ENCODE assay signal across 10 mouse cellular contexts in the genomic region with DNA sequence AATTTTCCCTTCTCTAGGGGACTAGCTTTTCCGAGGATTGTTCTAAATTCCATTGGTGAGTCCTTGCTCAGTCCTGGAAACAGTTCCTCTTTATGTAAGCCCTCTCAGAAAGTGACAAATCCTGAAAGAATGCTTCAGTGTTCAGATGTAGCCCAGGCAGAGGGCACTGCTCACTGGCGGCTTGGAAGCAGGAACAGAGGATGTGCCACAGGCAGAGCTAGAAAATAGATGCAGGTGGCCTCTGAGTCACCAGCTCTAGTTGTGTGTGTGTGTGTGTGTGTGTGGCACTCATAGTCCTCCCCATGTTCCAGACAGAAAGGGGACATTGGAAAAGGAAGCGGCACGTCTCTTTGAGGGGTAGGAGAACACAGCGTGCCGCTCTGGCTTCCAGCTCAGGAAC. TPM values are rescaled to one million over a fixed set of nuclear protein-coding genes. Genes with fewer than 3 reads are reported as not detected.
DNase-seq lines count a peak whose midpoint lies in the region; TF ChIP-seq lines count a peak whose summit lies in the region.
"Had no signal": no experiment of that assay in that cellular context is flagged by ENCODE, and none has a peak within 500 bp of the region (broad histone marks: within the 10 kb centered on the region; RNA-seq: fewer than 3 reads in every experiment).

No protein-coding gene starts in this region.

- peak; percentile 97 for DNase-seq in heart, adult 11 months
- no peak for DNase-seq in heart, postnatal 10 days
- DNase-seq in 3134 (ENCODE audit: extremely low read depth, insufficient read length, low spot score) = peak; percentile 87
- DNase-seq in adrenal gland, postnatal 36 days = peak; percentile 38 to 55
- DNase-seq in left cerebral cortex, postnatal 25 days (ENCODE audit: low spot score in 2 of 2) = peak; percentile 50 to 70
- no peak for DNase-seq in thymus, adult 2 months
- no peak for DNase-seq in kidney, adult 9 months
- DNase-seq in embryo, embryonic 10 days (ENCODE audit: low spot score) = no peak
- DNase-seq: cerebellum, postnatal 36 days; midbrain, embryonic 14.5 days had no signal

- no peaks in the 10 kb centered on the region for H3K4me1 ChIP-seq in thymus, adult 2 months (replicated peaks; ENCODE audit: control insufficient read depth, insufficient read depth, low read length)

- H3K36me3 ChIP-seq in thymus, adult 2 months (ENCODE audit: control insufficient read depth, insufficient read depth, low read length) = no peaks in the 10 kb centered on the region

- H3K4me3 ChIP-seq in thymus, adult 2 months (ENCODE audit: control insufficient read depth, insufficient read depth, low read length) = no peak overlapping the region

- 87% methylated on average over 6 of the region's 6 CpGs for WGBS in thymus, adult 2 months

- no peaks in the 10 kb centered on the region for H3K27me3 ChIP-seq in thymus, adult 2 months (ENCODE audit: control insufficient read depth, insufficient read depth, low read length)

- no peak overlapping the region for H3K27ac ChIP-seq in thymus, adult 2 months (ENCODE audit: control insufficient read depth, insufficient read depth, low read length)

- TF ChIP-seq POLR2A in thymus, adult 2 months (IDR thresholded peaks at IDR 0.05; ENCODE audit: control insufficient read depth, extremely low read depth, insufficient read depth, low read length, poor library complexity) = no peak

- no peak for TF ChIP-seq CTCF in thymus, adult 2 months (IDR thresholded peaks at IDR 0.05; ENCODE audit: borderline replicate concordance, control insufficient read depth, extremely low read depth, insufficient read depth, low read length, poor library complexity)

- intact Hi-C loops in heart, postnatal 10 days (cut with DNase I) = loop anchor here (10.0 kb wide), 1 partner anchor 171 kb away; no protein-coding TSS in a partner anchor
- intact Hi-C loops in left cerebral cortex, postnatal 25 days (cut with DNase I) = no loop called here

RNA-seq across cellular contexts. Expression of a gene that starts 52.5 kb away (rescaled TPM):
- total RNA-seq in heart, postnatal 10 days (2021) = 10 to 100 TPM; 37.7 to 39.2 TPM
- total RNA-seq in adrenal gland, postnatal 36 days (2021) = 10 to 100 TPM; 13.9 to 14.7 TPM
- 10 to 100 TPM; 22.0 to 24.2 TPM for total RNA-seq in left cerebral cortex, postnatal 25 days (2021)
- polyA plus RNA-seq in thymus, adult 2 months (2012; rRNA removed) = 6.8 and 9.8 TPM in 2 replicates

Comparison
In these comparisons a context has a peak if more than half of its experiments do, and no peak if none do; other contexts are left out.
1. DNase-seq: peak in heart, adult 11 months (single experiment), 3134 (single experiment), adrenal gland, postnatal 36 days (2 of 2) and left cerebral cortex, postnatal 25 days (2 of 2); none in heart, postnatal 10 days (0 of 2), thymus, adult 2 months (single experiment), kidney, adult 9 months (single experiment) and embryo, embryonic 10 days (single experiment).